Mouse (Mus musculus): Measurements from ENCODE around the gene Amer2.
"Not testable (repeated sequence)": the region's sequence is repeated elsewhere in the genome, so short reads cannot be mapped to it uniquely, and the experiment has no call there.

Amer2 gene

DNA sequence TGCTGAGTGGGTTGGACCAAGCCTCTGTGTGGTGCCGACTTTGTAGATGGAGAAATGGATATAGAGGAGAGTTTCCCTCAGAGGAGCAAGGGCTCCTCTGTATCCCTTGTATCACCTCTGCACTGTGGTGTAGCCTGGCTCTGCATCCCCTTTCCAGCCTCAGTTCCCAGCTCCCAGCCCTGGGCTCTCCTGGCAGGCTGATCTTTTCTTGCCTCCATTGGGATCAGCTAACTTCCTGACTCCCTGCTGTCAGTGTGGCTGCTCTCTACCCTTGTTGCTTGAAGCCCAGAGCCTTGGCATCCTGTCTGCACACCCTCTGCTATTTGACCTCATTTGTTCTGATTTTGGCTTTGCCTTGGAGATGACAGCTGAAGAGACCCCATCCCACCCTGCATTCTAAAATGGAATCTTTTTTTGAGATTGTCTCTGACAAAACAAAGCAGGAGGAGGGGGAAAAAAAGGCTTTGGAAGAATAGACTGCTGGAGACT is at the start of gene Amer2:
Gene Amer2 (plus strand): TSS at position 439 of the 489 bp plus-strand sequence.
- no peak for DNase-seq (ENCODE audit: low spot score)

DNA sequence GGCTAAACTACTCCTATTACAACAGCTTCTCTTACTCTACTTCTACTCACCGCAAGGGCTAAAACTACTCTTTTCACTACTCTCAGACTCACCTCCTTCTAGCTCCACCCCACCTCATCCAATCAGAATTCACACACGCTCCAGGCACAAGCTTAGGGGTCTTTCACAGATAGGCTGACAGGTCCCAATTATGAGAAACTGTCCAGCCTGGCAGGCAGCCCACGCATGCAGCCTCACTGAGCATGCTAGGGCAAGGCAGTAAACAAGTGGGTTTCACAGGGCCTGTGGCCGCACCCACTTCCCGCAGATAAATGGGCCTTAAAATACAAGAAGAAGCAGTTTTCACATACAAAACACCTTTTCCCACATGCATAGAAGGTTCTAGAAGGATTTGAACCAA is 33.1 kb upstream of the Amer2 start:
- not testable (repeated sequence) for DNase-seq (ENCODE audit: low spot score)

DNA sequence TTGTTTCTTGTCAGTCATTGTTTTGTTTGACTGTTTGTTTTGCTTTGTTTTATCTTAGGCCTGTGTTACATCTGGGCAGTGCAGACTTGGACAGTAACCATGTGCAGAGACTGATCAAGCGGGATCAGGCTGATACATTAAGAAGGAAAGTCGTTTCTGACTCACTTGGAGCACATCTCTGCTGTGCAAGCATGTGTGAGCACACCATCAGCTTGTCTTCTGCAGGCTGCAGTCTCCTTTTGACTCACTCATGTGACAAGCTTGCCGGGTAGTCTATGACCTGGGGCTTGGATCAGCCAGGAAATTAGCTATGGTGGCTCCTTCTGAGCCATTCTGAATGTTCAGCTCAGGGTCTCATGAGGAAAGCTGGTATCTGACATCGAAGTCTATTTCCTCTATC is 32.5 kb upstream of the Amer2 start:
- no peak for DNase-seq (ENCODE audit: low spot score)

DNA sequence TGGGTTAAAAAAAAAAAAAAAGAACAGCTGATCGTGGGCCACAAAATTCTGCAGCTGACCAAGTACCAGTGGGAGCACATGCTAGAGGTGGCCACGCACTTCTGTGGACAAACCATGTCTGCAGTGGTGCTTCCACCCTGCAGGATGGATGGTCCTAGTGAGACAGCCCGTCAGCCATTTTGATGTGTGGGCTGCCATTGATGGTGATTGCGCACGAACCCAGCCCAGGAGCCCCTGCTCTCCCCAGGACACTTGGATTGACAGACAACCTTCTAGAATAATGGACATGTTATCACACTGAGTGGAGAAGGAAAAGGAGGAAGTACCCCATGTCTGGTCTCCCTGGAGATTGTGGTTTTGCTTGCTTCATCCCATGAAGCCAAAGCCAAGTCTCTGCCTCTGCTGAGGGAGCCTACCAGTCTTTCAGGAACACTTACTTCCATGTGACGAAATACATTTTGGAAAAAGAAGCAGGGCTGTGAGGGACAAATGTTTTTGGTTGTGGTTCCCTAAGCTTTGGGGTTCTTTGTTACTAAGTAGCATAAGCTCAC is 27.7 kb upstream of the Amer2 start:
- no peak for DNase-seq (ENCODE audit: low spot score)

DNA sequence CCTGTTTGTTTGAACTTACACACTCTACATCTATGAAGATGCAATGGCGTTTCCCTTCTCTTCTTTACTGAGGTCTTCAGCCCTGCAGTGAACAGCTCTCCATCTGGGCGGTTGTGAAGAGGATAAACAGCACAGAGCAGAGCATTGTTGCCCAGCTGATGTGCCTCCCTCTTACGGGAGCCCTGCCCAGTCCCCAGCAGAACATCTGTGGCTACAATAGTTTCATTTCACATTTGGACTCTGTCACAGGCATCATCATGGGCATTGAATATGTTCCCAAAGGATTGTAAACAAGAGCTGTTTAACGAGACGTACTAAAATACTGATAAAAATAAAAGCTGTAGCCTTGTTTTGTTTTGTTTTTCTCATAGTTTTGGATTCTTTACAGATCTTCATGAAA is 14.7 kb upstream of the Amer2 start:
- no peak for DNase-seq (ENCODE audit: low spot score)

DNA sequence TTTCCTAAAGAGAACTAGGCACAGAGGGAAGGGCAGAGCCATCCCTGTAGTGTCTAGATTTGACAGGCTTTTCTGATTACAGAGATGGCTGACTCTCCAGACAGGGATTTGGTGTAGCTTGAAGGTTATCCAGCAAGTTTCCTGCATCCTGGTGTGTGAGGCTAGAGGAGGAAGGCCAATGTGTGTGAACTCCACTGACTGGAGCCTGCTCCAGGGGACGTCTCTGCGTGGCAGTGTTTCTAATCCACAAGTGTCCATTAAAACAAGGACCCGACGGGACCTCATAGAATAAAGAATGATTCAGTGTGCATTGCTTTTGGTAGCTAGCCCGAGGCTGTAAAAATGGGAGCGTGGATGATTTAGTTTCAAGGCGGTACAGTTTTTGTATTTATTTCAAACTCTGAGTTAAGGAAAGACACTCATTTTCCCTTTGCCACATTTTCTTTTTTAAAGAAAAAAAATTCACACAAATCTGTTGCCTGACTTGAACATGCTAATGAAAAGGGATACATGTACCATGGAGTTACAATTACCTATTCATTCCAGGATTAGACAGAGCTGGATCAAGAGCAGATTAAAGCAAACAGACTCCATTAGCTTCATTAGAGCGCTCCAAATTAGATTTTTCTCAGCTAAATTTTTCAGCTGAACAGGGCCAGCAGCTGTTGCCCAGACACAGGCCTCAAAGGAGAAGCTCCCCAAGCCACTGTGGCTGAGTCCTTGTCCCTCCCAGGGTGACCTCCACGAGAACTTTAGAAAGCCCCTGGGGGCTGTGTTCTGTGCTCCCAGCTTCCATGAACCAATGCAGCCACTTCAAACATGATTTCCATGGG is 11.5 kb upstream of the Amer2 start:
- no peak for DNase-seq (ENCODE audit: low spot score)

DNA sequence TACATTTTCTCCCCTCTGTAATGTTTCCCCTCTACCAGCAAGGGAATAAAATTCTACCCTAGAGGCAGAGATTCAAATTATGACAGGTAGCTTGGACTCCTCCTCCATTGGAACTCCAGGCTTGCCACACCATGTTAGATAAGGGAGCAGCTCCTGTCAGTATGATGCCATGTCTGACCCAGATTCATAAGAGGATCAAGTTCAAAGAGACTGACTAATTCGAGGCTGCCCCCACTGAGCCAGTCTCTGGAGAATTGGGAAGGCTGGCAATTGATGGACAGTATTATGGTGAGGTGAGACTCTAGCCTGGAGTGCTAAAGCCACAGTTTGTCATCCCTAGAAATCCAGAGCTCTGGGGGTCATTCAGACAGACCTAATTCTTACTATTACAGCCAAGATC is 6.3 kb upstream of the Amer2 start:
- no peak for DNase-seq (ENCODE audit: low spot score)

DNA sequence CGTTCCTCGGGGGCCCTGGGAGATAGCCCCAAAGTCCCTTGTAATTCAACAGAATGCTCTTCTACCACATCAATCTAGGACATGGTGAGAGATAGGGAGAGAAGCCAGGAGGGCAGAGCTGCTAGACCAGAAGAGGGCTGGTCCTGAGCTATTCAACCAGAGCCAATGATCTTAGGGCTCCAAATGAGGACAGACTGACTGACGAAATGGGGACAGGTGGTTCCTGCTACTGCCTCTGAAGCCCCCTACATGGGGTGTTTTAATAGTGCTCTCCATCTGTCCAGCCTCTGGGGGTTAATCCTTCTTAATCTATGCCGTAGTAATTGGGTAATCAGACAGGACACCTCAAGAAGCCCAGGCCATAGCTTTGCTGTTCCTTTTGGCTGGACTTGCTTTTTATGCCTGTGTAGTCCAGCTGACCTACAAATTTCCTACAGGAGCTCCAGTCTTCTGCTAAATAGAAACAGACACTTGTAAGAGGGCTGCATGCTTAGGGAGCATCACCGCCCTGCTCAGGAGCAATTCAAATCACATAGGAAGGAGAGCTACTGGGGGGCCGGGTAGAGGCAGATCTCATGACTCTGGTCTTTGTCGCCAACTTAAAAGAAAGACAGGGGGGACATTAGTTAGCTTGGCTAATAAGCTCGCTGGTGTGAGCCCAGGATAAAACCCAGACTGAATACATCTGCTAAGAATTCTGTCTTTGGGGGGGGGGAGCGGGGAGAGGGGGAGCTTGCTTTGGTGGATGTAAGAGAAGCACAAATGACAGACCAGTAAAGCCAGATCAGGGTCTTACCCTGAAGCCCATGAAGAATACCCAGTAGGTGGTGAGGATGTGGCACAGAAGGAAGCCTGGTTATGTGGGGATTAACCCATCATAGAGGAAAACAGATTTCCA is 4.0 kb upstream of the Amer2 start:
- no peak for DNase-seq (ENCODE audit: low spot score)

DNA sequence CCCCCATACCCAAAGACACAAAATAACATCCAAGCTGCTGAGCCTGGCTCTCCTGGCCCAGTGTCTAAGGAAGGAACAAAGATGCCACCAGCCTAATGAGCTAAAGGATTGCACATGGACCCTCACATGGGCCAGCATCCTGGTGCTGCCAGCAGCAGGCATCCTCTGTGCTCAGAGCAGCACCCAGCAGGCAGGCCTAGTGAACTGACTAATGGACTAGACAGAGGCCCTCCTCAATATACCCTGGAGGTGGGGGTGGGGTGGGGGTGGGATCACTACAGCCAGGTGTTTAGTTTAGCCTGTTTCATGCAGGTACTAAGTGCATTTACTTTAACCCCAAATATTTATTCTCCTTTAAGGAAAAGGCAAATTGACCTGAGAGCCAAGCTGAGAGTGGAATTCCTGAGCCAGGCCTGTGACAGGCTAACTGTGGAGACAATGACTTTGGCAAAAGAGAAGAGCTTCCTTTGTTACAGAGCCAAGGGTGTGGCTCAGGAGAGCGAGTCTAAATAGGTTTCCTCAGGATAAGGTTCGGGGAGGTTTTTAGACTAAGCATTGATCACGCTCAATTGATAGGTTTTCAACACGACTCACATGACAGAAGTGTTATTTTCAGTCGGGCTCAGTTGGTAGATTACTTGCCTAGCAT is 3.3 kb upstream of the Amer2 start:
- DNase-seq (ENCODE audit: low spot score), result no peak

DNA sequence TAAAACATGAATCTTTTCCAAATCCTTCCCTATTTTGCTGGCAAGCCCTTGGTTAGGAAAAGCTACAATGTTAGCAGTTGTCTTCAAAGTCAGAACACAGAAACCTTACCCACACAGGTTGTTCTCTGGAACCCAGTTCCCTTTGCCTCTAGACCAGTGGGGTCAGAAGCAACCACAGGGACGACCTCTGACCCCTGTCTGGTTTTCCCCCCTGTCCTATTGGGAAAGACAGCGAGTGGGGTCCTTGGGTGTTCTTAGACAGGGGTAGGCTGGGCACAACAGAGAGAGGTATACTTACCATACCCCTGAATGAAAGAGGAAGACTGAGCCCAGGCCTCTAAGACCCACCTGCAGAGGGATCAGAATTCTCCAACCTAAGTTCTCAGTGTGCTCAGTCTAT is 4.0 kb downstream of the Amer2 start:
- DNase-seq (ENCODE audit: low spot score), result no peak

DNA sequence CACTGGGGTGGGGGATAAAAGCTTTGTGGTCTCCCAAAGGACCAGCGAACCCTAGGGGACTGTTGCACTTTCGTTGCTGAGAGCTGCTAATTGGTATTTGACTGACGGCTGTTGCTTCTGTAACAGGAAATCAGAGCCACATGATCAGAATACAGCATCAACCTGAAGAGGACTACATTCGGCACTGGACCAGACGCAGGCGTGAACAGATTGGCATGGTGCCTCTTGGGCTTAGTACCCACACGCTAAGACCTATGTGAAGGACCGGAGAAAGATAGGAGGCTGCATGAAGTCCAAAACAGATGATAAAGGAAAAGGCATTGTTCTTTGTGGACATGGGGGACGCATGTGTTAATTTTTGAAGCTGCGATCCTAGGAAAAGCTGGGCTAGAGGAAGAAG is 4.5 kb downstream of the Amer2 start:
- no peak for DNase-seq (ENCODE audit: low spot score)

DNA sequence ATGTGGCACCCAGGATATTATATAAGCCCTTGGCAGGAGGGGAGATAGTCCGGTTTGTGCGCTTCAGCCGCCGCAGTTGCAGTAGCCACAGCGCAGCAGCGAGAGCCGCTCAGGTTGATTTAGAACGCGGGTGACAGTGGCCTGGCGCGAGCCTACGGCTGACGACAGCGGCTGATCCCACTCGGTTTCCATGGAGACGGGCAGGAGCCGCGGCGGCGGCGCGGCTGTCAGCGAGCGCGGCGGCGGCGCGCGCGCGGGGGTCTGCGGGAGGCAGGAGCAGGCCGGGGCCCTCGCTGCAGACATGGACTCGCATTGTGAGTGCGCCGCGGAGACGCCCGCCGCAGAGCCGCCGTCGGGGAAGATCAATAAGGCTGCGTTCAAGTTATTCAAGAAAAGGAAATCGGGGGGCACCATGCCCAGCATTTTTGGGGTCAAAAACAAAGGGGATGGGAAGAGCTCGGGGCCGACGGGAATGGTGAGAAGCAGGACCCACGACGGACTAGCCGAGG is 5.1 kb downstream of the Amer2 start:
- no peak for DNase-seq (ENCODE audit: low spot score)

DNA sequence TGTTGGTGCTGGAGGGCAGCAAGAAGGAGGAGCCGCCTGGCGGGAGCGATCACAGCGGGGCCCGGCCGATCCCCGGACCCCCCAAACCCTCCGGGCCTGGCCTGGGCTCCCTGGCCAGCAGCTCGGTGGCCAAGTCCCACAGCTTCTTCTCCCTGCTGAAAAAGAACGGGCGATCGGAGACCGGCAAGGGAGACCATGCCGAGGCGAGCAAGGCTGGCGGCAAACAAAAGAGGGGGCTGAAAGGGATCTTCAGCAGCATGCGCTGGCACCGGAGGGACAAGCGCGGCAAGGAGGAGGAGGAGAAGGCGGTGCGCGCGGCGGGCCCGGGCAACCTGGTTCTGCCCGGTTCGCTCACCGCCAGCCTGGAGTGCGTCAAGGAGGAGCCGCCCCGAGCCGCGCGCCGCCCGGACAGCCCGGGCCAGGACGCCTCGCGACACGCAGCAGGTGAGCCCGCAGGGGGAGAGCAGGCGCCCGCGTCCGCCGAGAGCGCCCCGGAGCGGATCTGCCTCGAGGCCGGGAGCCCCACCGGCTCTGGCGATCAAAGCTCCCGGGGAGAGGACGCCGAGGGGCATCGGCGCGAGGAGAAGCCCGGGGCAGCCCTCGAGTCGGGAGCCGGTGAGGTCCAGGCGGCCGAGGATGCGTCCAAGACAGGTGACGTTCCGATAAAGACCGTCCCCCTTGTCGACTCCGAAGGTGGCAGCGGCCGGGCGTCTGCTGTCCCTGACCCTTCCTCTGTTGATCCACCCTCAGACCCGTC is 5.7 kb downstream of the Amer2 start:
- no peak for DNase-seq (ENCODE audit: low spot score)

DNA sequence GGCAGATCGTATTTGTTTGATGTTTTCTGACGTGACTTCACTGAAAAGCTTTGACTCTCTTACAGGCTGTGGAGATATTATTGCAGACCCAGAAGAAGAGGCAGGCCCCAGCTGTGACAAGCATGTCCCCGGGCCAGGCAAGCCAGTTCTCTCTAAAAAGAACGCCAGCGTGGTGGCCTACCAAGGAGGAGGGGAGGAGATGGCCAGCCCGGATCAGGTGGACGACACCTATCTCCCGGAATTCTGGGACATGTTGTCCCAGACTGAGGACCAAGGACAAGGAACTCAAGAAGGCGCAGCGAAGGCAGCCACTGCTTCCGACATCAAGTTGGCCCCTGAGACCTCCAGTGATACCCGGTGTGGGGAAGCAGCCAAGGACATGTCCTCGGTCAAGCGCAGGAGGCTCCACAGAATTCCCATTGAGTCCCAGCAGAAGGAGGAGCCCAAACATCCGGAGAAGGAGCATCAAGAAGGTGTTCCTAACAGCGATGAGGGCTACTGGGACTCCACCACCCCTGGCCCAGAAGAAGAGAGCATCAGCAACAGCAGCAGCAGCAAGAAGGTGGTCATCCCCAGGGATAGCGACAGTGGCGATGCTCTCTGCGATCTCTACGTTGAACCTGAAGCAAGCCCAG is 6.4 kb downstream of the Amer2 start:
- no peak for DNase-seq (ENCODE audit: low spot score)

DNA sequence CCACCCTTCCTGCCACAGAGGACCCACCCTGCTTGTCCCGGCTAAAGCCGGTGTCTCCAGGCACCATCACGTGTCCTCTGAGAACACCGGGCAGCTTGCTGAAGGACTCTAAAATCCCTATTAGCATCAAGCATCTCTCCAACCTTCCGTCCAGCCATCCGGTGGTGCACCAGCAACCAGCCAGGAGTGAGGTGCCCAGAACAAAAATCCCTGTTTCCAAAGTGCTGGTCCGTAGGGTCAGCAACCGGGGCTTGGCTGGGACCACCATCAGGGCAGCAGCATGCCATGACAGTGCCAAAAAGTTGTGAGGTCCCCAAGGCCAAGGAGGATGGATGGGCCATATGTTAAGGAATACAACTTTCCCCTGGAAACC is 6.9 kb downstream of the Amer2 start:
- no peak for DNase-seq (ENCODE audit: low spot score)

DNA sequence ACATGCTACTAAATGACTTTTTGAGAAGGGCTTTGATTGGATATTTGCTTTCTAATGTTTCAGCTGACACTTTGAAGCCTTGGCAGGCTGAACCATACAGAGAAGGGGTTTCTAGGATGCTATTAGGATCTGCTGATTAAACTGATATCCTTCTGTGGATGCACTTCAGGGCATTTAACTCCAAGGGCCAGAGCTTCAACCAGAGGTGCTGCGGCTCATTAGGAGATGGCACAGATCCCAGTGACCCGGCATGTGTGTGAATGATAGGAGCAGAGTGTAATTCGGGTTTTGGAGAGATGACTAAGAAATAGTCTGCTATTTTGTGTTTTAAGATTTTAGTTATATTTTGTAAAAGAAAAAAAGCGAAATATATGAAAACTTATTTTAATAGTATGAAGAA is 8.6 kb downstream of the Amer2 start:
- DNase-seq (ENCODE audit: low spot score), result no peak

DNA sequence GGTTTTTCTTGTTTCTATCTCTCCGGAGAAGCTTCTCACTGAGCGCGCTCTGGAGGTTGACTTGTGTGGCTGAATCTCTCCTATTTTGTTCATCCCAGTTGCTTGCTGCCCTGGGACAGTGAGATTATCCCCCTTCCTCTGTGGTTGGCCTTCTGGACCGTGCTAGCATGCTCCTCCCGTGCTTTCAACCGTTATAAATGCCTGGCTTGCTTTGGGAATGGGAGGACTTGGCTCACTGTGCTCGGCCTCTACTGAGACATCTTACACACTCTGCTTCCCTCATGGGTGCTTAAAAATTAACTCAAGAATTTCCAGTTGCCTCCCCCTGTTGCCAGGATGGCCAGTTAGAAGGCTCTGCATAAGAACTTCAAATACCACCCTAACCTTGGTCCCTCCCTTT is 10.8 kb downstream of the Amer2 start:
- no peak for DNase-seq (ENCODE audit: low spot score)

DNA sequence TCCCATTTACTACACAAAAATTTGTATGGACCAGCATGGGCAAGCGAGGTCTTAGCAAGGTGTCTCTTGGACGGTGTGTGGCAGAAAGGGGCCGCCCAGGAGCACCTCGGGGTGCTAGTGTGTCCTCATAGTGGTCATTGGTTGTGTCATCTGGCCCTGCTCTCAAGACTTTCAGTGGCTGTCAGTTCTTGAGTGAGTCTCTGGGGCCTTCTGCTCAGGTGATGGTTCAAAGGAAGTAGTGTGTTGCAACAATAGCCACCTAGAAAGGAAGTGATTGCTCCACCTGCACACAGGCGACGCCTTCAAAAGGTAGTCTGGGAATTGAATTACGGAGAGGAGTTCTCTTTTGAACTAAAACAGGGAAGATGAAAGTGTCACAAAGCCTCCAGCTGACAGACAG is 11.2 kb downstream of the Amer2 start:
- DNase-seq (ENCODE audit: low spot score), result no peak

DNA sequence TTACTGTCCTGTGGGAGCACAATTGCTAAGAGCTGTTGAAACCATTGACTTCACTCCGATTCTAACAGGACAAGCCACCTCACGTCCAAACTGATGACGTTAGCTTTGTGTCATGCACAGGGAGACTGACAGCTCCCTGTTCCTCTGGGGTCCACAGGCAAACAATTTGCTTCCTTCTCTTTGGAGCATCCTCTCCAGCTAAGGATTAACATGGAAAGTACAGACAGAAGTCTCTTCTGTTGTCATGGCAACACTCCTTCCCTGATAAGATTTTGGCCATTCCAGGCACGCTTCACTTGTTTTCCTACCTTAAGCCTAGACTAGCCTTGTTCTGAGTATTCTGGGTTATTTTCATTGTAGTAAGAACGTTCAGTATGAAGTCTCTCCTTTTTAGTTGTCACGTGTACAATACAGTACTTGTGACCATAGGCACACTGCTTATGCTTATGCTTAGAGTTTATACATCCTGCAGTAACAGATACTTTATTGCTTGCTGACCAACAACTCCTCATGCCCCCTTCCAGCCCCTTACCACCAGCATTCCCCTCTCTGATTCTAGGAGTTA is 12.1 kb downstream of the Amer2 start:
- DNase-seq (ENCODE audit: low spot score), result no peak

Measured in c-Kit-positive CD71-positive TER-119-positive erythroid progenitor cells, embryonic 14.5 days (primary cell).